Mouse (Mus musculus) cortical plate, adult 2 months (tissue): ENCODE results near the gene Agrn. TPM values are rescaled to one million over a fixed set of nuclear protein-coding genes. Genes with fewer than 3 reads are reported as not detected.

ENCODE experiments used
- H3K27ac ChIP-seq: fragments of 200-500 bp; 2 replicates; pipeline ENCODE4 v1.5.1; 2012; ENCODE audit warnings: low read length, control low read depth, inconsistent platforms; ENCODE audit not compliant: insufficient read depth
- H3K4me1 ChIP-seq: fragments of 200-500 bp; 2 replicates; pipeline ENCODE4 v1.6.1; 2011; ENCODE audit warnings: low read length; ENCODE audit not compliant: control insufficient read depth, insufficient read depth
- H3K4me3 ChIP-seq: fragments of 200-500 bp; 2 replicates; pipeline ENCODE4 v1.5.1; 2011; ENCODE audit warnings: mild to moderate bottlenecking, low read length, control low read depth; ENCODE audit not compliant: insufficient read depth
- CTCF ChIP-seq: fragments of 200-500 bp; IDR thresholded peaks from 2 replicates; pipeline ENCODE4 v1.5.1; 2011; ENCODE audit warnings: mild to moderate bottlenecking, control low read depth, low read length; ENCODE audit not compliant: insufficient read depth; ENCODE audit errors: extremely low read depth
- POLR2A ChIP-seq: fragments of 200-500 bp; IDR thresholded peaks from 2 replicates; pipeline ENCODE4 v1.6.1; 2011; ENCODE audit warnings: mild to moderate bottlenecking, low read length, control low read depth; ENCODE audit not compliant: insufficient read depth; ENCODE audit errors: extremely low read depth
- polyA plus RNA-seq: library from polyadenylated mRNA; depleted of rRNA; stranded (reverse); fragments of >200 nt; gene quantifications from 2 replicates; pipeline ENCODE4 v1.2.3, GENCODE M21; 2012

The Agrn gene
- polyA plus RNA-seq, 1 experiment: 186 TPM

DNA sequence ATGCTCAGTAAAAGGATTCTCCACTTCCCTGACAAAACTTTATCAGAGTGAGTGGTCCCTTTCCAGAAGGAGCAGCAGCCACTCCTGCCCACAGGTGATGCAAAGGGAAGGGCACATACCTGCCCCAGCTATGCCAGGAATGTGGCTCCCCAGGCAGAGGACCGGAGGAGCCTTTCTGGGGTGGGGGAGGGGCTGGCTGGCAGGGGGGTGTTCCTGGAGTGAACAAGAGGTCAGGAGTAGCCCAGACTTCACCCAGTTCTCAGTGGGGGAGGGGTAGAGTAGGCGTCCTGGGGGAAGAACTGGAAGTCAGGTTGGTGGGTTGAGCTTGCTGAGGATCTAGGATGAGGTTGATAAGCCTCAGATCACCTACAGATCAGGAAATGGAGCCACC lies 4.1 kb downstream of the Agrn start:
- Histone ChIP-seq H3K4me3 (no peak overlapping the region), H3K4me1 (peaks cover 2% of the 10 kb centered on the region; the same call in 1 of the 2 replicates), H3K27ac (no peak overlapping the region)
- no peak for TF ChIP-seq POLR2A
- TF ChIP-seq CTCF: no peak

DNA sequence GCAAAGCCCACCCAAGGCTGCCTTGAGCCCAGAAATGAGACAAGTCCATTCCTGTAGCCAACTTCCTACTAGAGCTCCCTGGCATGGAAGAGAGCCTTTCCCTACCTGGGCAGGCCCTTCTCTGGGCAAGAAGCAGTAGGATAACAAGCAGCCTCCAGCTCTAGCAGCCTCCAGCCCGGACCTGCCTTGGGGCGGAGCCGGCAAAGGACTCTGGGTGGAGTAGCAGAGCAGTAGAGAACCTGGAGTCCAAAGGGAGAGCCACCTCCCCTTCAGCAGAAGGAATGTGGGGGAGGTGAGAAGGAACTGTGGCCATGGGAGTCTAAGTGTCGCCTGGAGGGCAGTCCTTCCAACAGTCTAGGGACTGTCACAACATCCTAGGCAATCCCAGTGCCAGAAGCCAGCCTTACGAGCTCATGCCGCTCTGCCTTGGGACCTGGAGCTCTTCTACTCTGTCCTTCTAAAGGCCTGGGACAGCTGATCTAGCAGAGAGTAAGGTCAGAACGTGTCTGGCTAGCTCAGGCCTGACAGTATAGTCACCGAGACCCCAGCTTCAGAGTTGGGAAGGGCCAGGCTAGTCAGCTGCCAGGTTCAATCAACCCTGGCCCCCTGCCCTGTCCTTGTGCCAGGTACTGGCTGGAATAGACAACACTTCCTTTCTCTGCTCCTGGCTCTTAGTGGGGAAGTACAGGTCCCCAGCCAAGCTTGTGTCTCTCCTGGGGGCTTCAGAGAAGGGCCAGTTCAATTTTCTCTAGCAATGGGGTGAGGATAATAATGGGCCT lies 4.7 kb downstream of the Agrn start:
- TF ChIP-seq POLR2A (no peak), CTCF (no peak)
- no peak overlapping the region for H3K27ac ChIP-seq
- peaks cover 2% of the 10 kb centered on the region; the same call in 1 of the 2 replicates for H3K4me1 ChIP-seq

DNA sequence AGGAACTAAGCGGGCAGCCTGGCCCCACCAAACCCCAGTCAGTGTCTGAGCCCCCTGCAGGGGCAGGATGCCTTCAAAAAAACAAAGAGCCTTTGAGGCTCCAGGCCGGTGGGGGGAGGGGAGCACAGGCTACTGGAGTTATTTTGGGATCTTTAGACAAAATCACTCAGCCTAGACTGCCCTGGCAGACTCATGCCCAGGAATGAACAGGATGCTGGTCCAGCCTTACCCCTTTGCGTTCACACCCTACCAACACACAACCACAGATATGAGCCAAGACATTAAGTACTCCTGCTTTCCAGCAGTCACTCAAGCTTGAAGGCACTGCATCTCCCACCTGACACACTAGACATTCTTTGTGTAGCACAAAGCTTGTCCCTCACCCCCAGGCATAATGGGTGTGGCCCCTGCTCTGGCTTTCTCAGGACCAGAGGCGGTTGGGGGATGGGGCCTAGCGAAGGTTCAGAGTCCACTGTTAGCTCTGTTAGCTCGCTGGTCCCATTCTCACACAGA lies 8.4 kb downstream of the Agrn start:
- TF ChIP-seq CTCF: no peak
- TF ChIP-seq POLR2A: no peak
- Histone ChIP-seq H3K27ac (peak overlapping the region; percentile 75), H3K4me1 (peaks cover 7% of the 10 kb centered on the region), H3K4me3 (no peak overlapping the region)

More for the DNA sequence above, 4.7 kb downstream of the Agrn start:
- H3K4me3 ChIP-seq: no peak overlapping the region

GRCm38 (mm10) chr4:156188162-156188810 lies 9.0 kb downstream of the Agrn start:
- no peak overlapping the region for H3K4me3 ChIP-seq
- no peak for TF ChIP-seq CTCF
- no peak for TF ChIP-seq POLR2A
- H3K4me1 ChIP-seq: peaks cover 11% of the 10 kb centered on the region
- H3K27ac ChIP-seq: peak overlapping the region; percentile 75; the same call in 1 of the 2 replicates

GRCm38 (mm10) chr4:156185950-156186850 lies 11.1 kb downstream of the Agrn start:
- peak overlapping the region; percentile 77; the same call in 1 of the 2 replicates for H3K27ac ChIP-seq
- peak overlapping the region; percentile 72 for H3K4me3 ChIP-seq
- no peak for TF ChIP-seq CTCF
- peak; percentile 58; the same call in 1 of the 2 replicates for TF ChIP-seq POLR2A
- H3K4me1 ChIP-seq: peaks cover 13% of the 10 kb centered on the region

DNA sequence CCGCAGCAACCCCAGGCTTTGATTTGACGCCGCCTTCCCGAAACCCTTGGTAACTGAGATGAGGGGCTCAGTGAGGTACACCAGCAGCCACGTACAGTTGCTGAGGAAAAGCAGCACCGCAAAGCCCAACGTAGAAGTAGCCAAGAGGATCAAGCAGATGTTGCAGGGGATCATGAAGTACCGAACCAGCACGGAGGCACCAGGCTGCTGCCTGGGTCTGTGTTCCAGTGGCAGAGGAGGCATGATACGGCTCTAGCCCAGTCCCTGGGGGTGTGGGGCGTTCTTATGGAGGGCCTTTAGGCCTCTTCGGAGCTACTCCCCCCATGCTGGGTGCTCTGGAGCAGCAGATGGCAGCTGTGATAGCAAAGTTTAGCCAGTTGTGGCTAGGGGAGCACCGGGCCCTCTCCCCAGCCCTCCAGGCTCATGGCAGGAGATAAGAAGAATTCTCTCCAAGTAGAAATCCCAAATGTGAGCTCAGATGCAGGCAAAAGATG lies 11.8 kb downstream of the Agrn start:
- H3K4me1 ChIP-seq: peaks cover 13% of the 10 kb centered on the region
- peak overlapping the region; percentile 72 for H3K4me3 ChIP-seq
- H3K27ac ChIP-seq: peak overlapping the region; percentile 77; the same call in 1 of the 2 replicates
- TF ChIP-seq CTCF: no peak
- no peak for TF ChIP-seq POLR2A

DNA sequence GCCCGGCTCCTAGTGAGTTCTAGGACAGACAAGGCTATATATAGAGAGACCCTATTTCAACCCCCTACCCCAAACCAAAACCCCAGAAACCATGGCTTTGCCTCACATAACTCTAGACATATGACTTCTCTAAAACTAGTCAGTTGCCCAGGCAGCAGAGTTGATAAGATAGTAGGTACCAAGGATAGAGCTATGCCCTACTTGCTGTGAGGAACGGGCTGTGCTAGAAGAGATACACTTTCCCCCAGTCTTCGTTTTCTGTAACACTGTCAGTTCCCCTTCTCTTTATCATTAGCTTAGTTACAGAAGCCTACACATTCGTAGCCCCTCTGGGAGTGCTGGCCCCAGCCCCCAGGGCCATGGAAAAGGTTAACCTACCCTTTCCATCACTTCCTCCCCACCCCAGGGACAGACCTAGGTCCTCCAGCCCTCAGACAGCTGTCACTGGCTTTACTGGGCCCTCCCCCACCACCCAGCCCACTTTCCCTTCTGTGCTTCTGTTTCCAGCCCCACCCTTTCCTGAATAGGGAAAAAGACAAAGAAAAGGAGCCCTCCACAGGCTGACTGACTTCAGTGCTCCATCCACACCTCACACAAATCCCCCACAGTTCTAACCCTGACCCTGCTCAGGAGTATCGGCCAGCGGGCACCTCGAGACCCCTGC lies 12.9 kb downstream of the Agrn start:
- no peak overlapping the region for H3K27ac ChIP-seq
- H3K4me1 ChIP-seq: peaks cover 13% of the 10 kb centered on the region
- peak overlapping the region; percentile 72 for H3K4me3 ChIP-seq

DNA sequence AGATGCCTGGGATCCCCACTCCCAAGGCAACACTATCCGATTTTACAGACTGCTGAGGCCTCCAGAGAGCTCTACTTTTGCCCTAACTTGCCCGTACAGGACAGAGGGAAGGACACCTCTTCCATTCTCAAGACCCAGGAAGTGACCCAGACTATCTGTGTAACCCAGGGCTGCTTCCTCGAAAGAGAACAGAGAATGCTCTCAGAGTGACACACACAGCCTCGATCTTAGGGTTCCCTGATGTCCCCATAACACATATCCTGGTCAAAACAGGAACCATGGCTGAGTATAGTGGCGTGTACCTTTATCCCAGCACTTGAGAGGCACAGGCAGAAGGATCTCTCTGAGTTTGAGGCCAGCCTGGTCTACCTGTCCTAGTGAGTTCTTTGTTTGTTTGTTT lies 13.5 kb downstream of the Agrn start:
- H3K27ac ChIP-seq: no peak overlapping the region
- no peak for TF ChIP-seq CTCF
- TF ChIP-seq POLR2A: no peak
- no peak overlapping the region; the same call in 1 of the 2 replicates for H3K4me3 ChIP-seq
- peaks cover 11% of the 10 kb centered on the region for H3K4me1 ChIP-seq

More for the DNA sequence above, 12.9 kb downstream of the Agrn start:
- no peak for TF ChIP-seq CTCF
- TF ChIP-seq POLR2A: 0 out of 2 replicates have a peak, but pooled peaks have one; percentile 22
